Mouse (Mus musculus) MEL (cell line): ENCODE data around the gene Ror2.

Experiments used
- ETS1 ChIP-seq: IDR thresholded peaks from 2 replicates; pipeline ENCODE4 v1.6.1; 2012; ENCODE audit warnings: low read depth, mild to moderate bottlenecking, inconsistent platforms, low read length, improper control_type of control experiment, moderate library complexity
- ZC3H11A ChIP-seq: IDR thresholded peaks from 2 replicates; pipeline ENCODE4 v1.6.1; 2012; ENCODE audit warnings: low read depth, mild to moderate bottlenecking, inconsistent platforms, low read length, improper control_type of control experiment
- ZKSCAN1 ChIP-seq: IDR thresholded peaks from 2 replicates; pipeline ENCODE4 v1.6.1; 2012; ENCODE audit warnings: low read depth, mild to moderate bottlenecking, inconsistent platforms, low read length, improper control_type of control experiment, moderate library complexity

- TF ChIP-seq ZKSCAN1 = no peak
- TF ChIP-seq ETS1 = no peak
- no peak for TF ChIP-seq ZC3H11A
Observed at GRCm38 (mm10) chr13:53262509-53263250, 23.2 kb downstream of the Ror2 start.
